Mouse (Mus musculus) neural tube, embryonic 13.5 days (tissue): ENCODE measurements at regions not wholly inside any gene's neighbourhood (a gene's known extent, or its start where the extent isn't known, plus 50 kb on each side); places are given as distances from the start of the nearest gene placed in this dataset.
"Not testable (repeated sequence)": the region's sequence is repeated elsewhere in the genome, so short reads cannot be mapped to it uniquely, and the experiment has no call there.

Experiments used
- ATAC-seq: fragments of 200-750 bp; cut with Nextera tagmentation; 2 replicates; pipeline ENCODE4 v1.8.0; 2017; ENCODE audit warnings: low read depth, mild to moderate bottlenecking, moderate TSS enrichment, moderate library complexity
- H3K27ac ChIP-seq: fragments of 300-500 bp; sonication (generic); replicated peaks from 2 replicates; pipeline ENCODE4 v1.5.1; 2015; ENCODE audit warnings: moderate library complexity, mild to moderate bottlenecking, inconsistent platforms
- H3K27me3 ChIP-seq: fragments of 300-500 bp; sonication (generic); 2 replicates; pipeline ENCODE4 v1.6.1; 2015; ENCODE audit warnings: mild to moderate bottlenecking, inconsistent platforms
- H3K36me3 ChIP-seq: fragments of 300-500 bp; sonication (generic); 2 replicates; pipeline ENCODE4 v1.6.1; 2015; ENCODE audit warnings: mild to moderate bottlenecking, inconsistent platforms
- H3K4me1 ChIP-seq: fragments of 300-500 bp; sonication (generic); replicated peaks from 2 replicates; pipeline ENCODE4 v1.6.1; 2015; ENCODE audit warnings: inconsistent platforms
- H3K4me2 ChIP-seq: fragments of 300-500 bp; sonication (generic); 2 replicates; pipeline ENCODE4 v1.6.1; 2015; ENCODE audit warnings: inconsistent platforms, mild to moderate bottlenecking, moderate library complexity
- H3K4me3 ChIP-seq: fragments of 300-500 bp; sonication (generic); 2 replicates; pipeline ENCODE4 v1.5.1; 2015; ENCODE audit warnings: mild to moderate bottlenecking, inconsistent platforms
- H3K9ac ChIP-seq: fragments of 300-500 bp; sonication (generic); 2 replicates; pipeline ENCODE4 v1.6.1; 2015; ENCODE audit warnings: moderate library complexity, mild to moderate bottlenecking, inconsistent platforms
- H3K9me3 ChIP-seq: fragments of 300-500 bp; sonication (generic); 2 replicates; pipeline ENCODE4 v1.6.1; 2016; ENCODE audit warnings: inconsistent platforms
- WGBS: fragments of 180-500 bp; shearing (Covaris S2); methylation state at CpG from one replicate; pipeline ENCODE4 v1.1.7; 2015; 5-methylcytosine and 5-hydroxymethylcytosine counted together

DNA sequence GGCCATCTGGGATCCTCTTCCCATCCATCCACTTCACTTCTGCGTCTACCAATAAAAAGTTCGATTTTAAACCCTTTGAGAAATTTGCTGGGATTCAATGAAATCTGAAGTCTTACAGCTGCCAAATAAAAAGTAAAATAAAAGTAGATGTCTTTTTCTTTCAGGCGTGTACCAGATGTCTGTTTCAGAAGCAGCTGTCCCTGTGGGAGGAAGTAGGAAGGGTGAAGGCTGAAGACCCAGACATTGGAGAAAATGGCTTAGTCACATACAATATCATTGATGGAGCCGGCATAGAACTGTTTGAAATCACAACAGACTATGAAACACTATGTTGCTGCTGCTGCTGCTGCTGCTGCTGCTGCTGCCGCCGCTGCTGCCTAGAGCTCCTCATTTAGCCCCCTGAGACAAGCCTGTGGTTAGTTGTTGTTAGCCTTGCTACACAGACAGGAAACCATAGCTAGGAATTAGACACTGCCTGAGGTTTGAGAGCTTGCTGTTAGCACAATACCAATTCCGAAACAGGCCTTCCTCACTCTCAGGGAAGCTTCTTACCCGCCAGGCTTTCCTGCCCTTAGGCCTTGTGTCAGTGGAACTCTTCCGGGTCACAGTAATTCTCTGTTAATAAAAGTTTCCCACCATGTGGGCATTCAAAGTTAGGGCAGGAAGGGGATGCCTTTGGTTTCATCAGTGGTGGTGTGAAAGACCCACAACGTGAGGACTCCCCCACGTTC is 211.5 kb downstream of the Gm15319 start:
- H3K4me3 ChIP-seq, H3K36me3 ChIP-seq, H3K27ac ChIP-seq, H3K4me1 ChIP-seq, H3K27me3 ChIP-seq, ATAC-seq, H3K9ac ChIP-seq, H3K4me2 ChIP-seq, H3K9me3 ChIP-seq: not testable (repeated sequence)
- WGBS, result 88% methylated on average over 8 of the region's 11 CpGs

DNA sequence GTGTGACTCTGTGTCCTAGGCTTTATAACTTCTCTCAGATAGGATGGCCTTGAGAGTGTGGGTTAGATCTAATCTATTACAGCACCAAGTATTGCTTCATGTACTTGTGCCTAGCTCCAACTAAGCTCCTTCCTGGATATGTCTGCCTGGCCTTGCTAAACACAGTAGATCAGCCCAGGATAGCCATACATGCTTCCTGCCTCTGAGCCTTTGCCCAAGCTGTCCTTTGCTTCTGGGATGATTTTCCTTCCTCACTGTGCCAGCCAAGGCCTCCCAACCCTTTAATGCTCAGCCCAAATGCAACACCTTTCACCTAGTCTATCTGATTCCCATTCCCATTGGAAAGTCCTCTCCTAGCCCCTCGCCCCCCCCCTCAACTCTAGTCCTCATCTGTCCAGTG is 208.9 kb downstream of the Gm15319 start:
- 92% methylated on average over 1 of the region's 1 CpGs for WGBS
- ATAC-seq, H3K9me3 ChIP-seq, H3K27ac ChIP-seq, H3K27me3 ChIP-seq, H3K4me1 ChIP-seq, H3K4me2 ChIP-seq, H3K36me3 ChIP-seq, H3K9ac ChIP-seq, H3K4me3 ChIP-seq: not testable (repeated sequence)
